In genomic region chr15:85821203-85822010, GRCm38 (mm10) we compare ENCODE assay signal across 7 mouse cellular contexts. TPM values are rescaled to one million over a fixed set of nuclear protein-coding genes. Genes with fewer than 3 reads are reported as not detected.
A peak's percentile ranks its signal among the peaks of the same experiment; 100 is the strongest.
DNase-seq lines count a peak whose midpoint lies in the region; ATAC-seq and TF ChIP-seq lines count a peak whose summit lies in the region.

Gene Pkdrej, minus strand, starts transcription at chr15:85821734.

- no peaks in the 10 kb centered on the region for H3K27me3 ChIP-seq in testis, adult 2 months (ENCODE audit: control insufficient read depth, insufficient read depth, low read length)
- peaks cover 48% of the 10 kb centered on the region for H3K27me3 ChIP-seq in liver, embryonic 15.5 days

- WGBS in liver, embryonic 15.5 days (ENCODE audit: insufficient replicate concordance): 1% methylated on average over 65 of the region's 65 CpGs

- H3K4me1 ChIP-seq in testis, adult 2 months (ENCODE audit: control insufficient read depth, insufficient read depth, low read length): peaks cover 7% of the 10 kb centered on the region
- H3K4me1 ChIP-seq in liver, embryonic 15.5 days (replicated peaks): peaks cover 14% of the 10 kb centered on the region

- H3K4me2 ChIP-seq in liver, embryonic 15.5 days: peak within 1 kb of the TSS; percentile 81

- H3K27ac ChIP-seq in testis, adult 2 months (ENCODE audit: control insufficient read depth, insufficient read depth, low read depth, low read length): peak within 1 kb of the TSS; percentile 7; the same call in 1 of the 2 replicates
- no peak within 1 kb of the TSS for H3K27ac ChIP-seq in liver, embryonic 15.5 days (replicated peaks)

- no peak for TF ChIP-seq CTCF in testis, adult 2 months (IDR thresholded peaks at IDR 0.05; ENCODE audit: control insufficient read depth, insufficient read depth, insufficient replicate concordance, low read depth, low read length)

- H3K9ac ChIP-seq in liver, embryonic 15.5 days: peak within 1 kb of the TSS; percentile 46; the same call in 1 of the 2 replicates

- H3K9me3 ChIP-seq in liver, embryonic 15.5 days (replicated peaks): peaks cover 3% of the 10 kb centered on the region; the same call in 1 of the 2 replicates

- DNase-seq in testis, postnatal 14 days (ENCODE audit: low spot score): no peak
- peak; percentile 58 to 60 for DNase-seq in cerebellum, postnatal 10 days
- peak; percentile 24 for DNase-seq in gastrocnemius, adult 18-20 months (ENCODE audit: low spot score)
- peak; percentile 18 for DNase-seq in induced T-regulatory cell, adult 2 months (ENCODE audit: low read depth)
- peak; percentile 53 for DNase-seq in retina, postnatal 1 day

- peak within 1 kb of the TSS; percentile 82 for H3K4me3 ChIP-seq in testis, adult 2 months (ENCODE audit: control insufficient read depth, low read depth, low read length)
- peak within 1 kb of the TSS; percentile 53 for H3K4me3 ChIP-seq in liver, embryonic 15.5 days (replicated peaks)

- no peaks in the 10 kb centered on the region for H3K36me3 ChIP-seq in testis, adult 2 months (ENCODE audit: control insufficient read depth, insufficient read depth, low read length)
- H3K36me3 ChIP-seq in liver, embryonic 15.5 days (replicated peaks): no peaks in the 10 kb centered on the region

- peak; percentile 39; the same call in 1 of the 2 replicates for TF ChIP-seq POLR2A in testis, adult 2 months (IDR thresholded peaks at IDR 0.05; ENCODE audit: control insufficient read depth, low read depth, low read length)

- ATAC-seq in liver, embryonic 15.5 days (ENCODE audit: insufficient read depth): peak; percentile 70

RNA-seq across cellular contexts. Expression of gene Pkdrej, which starts in this region (rescaled TPM):
- 16.6 and 17.1 TPM in 2 replicates for polyA plus RNA-seq in testis, adult 2 months (2012; rRNA removed)
- under 1 TPM; 0.68 to 0.69 TPM for total RNA-seq in gastrocnemius, adult 18-20 months (2021)
- 0.08 and 0.09 TPM in 2 replicates for polyA plus RNA-seq in liver, embryonic 15.5 days (2015; fragmentation: Nextera tagmentation; extraction: Ambion mirVana)

Comparison
In these comparisons a context has a peak if more than half of its experiments do, and no peak if none do; other contexts are left out.
1. RNA of gene Pkdrej (polyA plus RNA-seq): 16.6 to 17.1 TPM in testis, adult 2 months; 0.08 to 0.09 TPM in liver, embryonic 15.5 days; every median in the first group is over 10 times any median in the second.
2. Peak in DNase-seq in gastrocnemius, adult 18-20 months; RNA of the gene not detected or under 1 TPM.
3. Peak in ATAC-seq, H3K4me3 ChIP-seq, H3K9ac ChIP-seq and H3K4me2 ChIP-seq in liver, embryonic 15.5 days; RNA of the gene not detected or under 1 TPM.